Mouse (Mus musculus): Measurements from ENCODE around the gene Tmem238. TPM values are rescaled to one million over a fixed set of nuclear protein-coding genes. Genes with fewer than 3 reads are reported as not detected.
"Not testable (repeated sequence)": the region's sequence is repeated elsewhere in the genome, so short reads cannot be mapped to it uniquely, and the experiment has no call there.

Gene Tmem238
- polyA plus RNA-seq, 1 experiment from 2014 or later = 4.4 TPM

DNA sequence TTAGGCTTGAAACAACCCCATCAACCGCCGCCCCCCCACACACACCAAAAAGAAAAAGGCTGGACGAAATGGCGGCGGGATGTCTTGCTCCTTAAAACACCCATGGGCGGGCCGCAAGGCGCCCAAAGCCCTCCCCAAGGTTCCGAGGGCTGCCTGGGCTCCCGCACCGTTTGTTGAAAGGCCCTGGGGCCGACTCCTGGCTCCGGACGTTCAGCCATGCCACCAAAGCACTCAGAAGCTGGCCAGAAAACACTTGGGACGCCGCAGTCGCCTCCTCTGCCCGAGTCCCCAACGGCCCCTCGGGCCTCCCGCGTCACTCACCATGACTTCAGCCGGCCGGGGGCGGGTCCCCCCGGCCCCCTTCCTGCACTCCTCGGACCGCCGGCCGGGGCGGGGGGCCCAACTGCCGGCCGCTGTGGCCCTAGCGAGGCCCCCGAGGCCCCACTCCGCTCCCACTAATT lies 22.4 kb upstream of the Tmem238 start:
- H3K4me3 ChIP-seq = peak overlapping the region; percentile 100
- peaks cover 45% of the 10 kb centered on the region for H3K36me3 ChIP-seq (replicated peaks)
- H3K4me1 ChIP-seq = peaks cover 37% of the 10 kb centered on the region
- DNase-seq (ENCODE audit: extremely low spot score, low spot score) = peak; percentile 49
- no peaks in the 10 kb centered on the region for H3K9me3 ChIP-seq
- 0% methylated on average over 35 of the region's 36 CpGs for WGBS
- H3K27me3 ChIP-seq (ENCODE audit: poor library complexity, severe bottlenecking) = no peaks in the 10 kb centered on the region
- H3K27ac ChIP-seq = peak overlapping the region; percentile 98

DNA sequence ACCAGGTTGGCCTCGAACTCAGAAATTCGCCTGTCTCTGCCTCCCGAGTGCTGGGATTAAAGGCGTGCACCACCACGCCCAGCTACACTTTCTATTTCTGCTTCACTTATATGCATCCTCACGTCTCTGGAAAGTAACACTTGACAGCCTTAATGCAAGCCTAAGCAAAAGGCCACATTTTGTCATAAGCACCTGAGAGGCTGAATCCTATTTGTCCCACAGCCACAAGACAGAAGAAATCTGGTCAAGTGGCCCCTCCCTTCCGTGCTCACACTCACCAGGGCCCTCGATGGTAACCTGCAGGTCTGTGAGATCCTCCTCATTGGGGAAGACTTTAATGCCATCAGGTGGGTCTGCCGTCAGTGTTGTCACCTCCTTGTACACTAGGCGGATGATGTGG lies 21.7 kb upstream of the Tmem238 start:
- not testable (repeated sequence) for DNase-seq (ENCODE audit: extremely low spot score, low spot score); H3K27me3 ChIP-seq (ENCODE audit: poor library complexity, severe bottlenecking); H3K9me3 ChIP-seq
- Histone ChIP-seq H3K4me3 (peak overlapping the region; percentile 100), H3K36me3 (replicated peaks) (peaks cover 53% of the 10 kb centered on the region), H3K27ac (peak overlapping the region; percentile 98), H3K4me1 (peaks cover 37% of the 10 kb centered on the region)
- WGBS = 47% methylated on average over 10 of the region's 10 CpGs

GRCm38 (mm10) chr7:4806716-4807115 lies 17.3 kb upstream of the Tmem238 start:
- H3K4me3 ChIP-seq = no peak overlapping the region
- no peak for DNase-seq (ENCODE audit: extremely low spot score, low spot score)
- 95% methylated on average over 7 of the region's 7 CpGs for WGBS
- H3K27me3 ChIP-seq (ENCODE audit: poor library complexity, severe bottlenecking) = no peaks in the 10 kb centered on the region
- peaks cover 29% of the 10 kb centered on the region for H3K4me1 ChIP-seq
- H3K36me3 ChIP-seq (replicated peaks) = peaks cover 80% of the 10 kb centered on the region
- no peaks in the 10 kb centered on the region for H3K9me3 ChIP-seq
- H3K27ac ChIP-seq = no peak overlapping the region

- Histone ChIP-seq H3K27ac (no peak overlapping the region), H3K4me1 (no peaks in the 10 kb centered on the region), H3K27me3 (ENCODE audit: poor library complexity, severe bottlenecking) (no peaks in the 10 kb centered on the region), H3K9me3 (no peaks in the 10 kb centered on the region), H3K4me3 (no peak overlapping the region), H3K36me3 (replicated peaks) (peaks cover 52% of the 10 kb centered on the region)
- DNase-seq (ENCODE audit: extremely low spot score, low spot score) = no peak
These were observed 12.8 kb upstream of the Tmem238 start for GRCm38 (mm10) chr7:4802247-4802646.

DNA sequence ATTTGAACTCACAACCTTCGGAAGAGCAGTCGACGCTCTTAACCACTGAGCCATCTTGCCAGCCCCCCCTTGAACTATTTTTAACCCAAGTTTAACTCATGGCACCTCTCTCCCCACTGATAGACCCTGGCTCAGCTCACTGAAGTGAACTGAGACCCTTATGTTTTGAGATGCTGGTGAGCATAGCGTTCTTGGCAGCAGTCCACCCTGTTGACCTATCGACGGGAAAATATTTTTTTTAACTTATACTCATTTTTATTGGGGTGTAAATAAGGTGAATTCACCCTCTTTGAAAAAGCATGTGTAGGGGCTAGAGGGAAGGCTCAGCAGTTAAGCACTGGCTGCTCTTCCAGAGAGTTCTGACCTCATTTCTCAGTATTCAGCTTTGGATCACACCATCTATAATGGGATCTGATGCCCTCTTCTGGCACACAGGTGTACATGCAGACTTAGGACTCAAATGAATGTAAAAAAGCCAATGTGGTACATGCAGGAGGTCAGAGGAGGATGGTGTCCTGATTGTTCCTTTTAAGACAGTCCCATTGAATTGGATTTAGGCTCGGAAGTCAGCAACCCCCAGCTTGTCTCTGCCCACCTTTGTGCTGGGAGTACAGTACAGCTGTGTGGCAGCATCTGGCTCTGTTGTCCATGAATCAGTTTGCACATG lies 6.4 kb upstream of the Tmem238 start:
- DNase-seq (ENCODE audit: extremely low spot score, low spot score) = no peak
- H3K27ac ChIP-seq = no peak overlapping the region
- no peaks in the 10 kb centered on the region for H3K9me3 ChIP-seq
- 76% methylated on average over 7 of the region's 7 CpGs for WGBS
- no peak overlapping the region for H3K4me3 ChIP-seq
- peaks cover 53% of the 10 kb centered on the region for H3K36me3 ChIP-seq (replicated peaks)
- H3K4me1 ChIP-seq = peaks cover 13% of the 10 kb centered on the region
- H3K27me3 ChIP-seq (ENCODE audit: poor library complexity, severe bottlenecking) = peaks cover 6% of the 10 kb centered on the region; the same call in 1 of the 2 replicates

DNA sequence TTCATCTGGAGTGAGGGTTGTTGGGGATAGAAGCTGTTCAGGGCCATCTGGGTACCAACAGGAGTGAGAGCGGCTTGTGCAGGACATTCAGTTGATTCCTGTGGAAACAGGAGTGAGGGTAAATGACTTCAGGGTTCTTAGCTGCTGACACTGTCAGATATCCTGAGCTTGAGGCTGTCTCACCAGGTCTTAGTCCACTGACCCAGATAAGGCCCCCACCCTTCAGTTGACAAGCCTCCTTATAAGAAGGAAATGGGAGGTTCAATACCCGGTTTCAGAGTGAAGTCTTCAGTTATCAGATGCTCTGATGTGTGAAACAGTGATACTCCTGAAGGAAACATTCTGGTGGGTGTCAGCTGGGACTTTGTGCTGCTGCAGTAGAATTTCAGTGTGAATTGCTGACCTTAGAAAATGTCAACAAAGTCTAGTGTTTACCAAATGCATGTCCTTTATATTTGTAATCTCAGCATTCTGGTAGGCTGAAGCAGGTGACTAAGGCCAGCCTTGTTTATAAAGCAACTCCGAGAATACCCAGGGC lies 5.2 kb upstream of the Tmem238 start:
- Histone ChIP-seq H3K36me3 (replicated peaks) (peaks cover 53% of the 10 kb centered on the region), H3K9me3 (no peaks in the 10 kb centered on the region), H3K27ac (no peak overlapping the region), H3K4me3 (peak overlapping the region; percentile 92), H3K4me1 (peaks cover 13% of the 10 kb centered on the region), H3K27me3 (ENCODE audit: poor library complexity, severe bottlenecking) (peaks cover 15% of the 10 kb centered on the region)
- no peak for DNase-seq (ENCODE audit: extremely low spot score, low spot score)
- WGBS = 89% methylated on average over 3 of the region's 3 CpGs

- no peak for DNase-seq (ENCODE audit: extremely low spot score, low spot score)
- 39% methylated on average over 4 of the region's 4 CpGs for WGBS
- Histone ChIP-seq H3K36me3 (replicated peaks) (peaks cover 52% of the 10 kb centered on the region), H3K4me3 (peak overlapping the region; percentile 92), H3K27me3 (ENCODE audit: poor library complexity, severe bottlenecking) (peaks cover 25% of the 10 kb centered on the region), H3K27ac (peak overlapping the region; percentile 98), H3K9me3 (no peaks in the 10 kb centered on the region), H3K4me1 (peaks cover 24% of the 10 kb centered on the region)
These were observed 4.2 kb upstream of the Tmem238 start for GRCm38 (mm10) chr7:4793674-4794073.

GRCm38 (mm10) chr7:4793248-4793647 lies 3.8 kb upstream of the Tmem238 start:
- not testable (repeated sequence) for DNase-seq (ENCODE audit: extremely low spot score, low spot score); H3K9me3 ChIP-seq
- Histone ChIP-seq H3K27me3 (ENCODE audit: poor library complexity, severe bottlenecking) (peaks cover 29% of the 10 kb centered on the region), H3K4me1 (peaks cover 28% of the 10 kb centered on the region), H3K36me3 (replicated peaks) (peaks cover 48% of the 10 kb centered on the region), H3K27ac (peak overlapping the region; percentile 98), H3K4me3 (peak overlapping the region; percentile 92)
- WGBS = 1% methylated on average over 31 of the region's 31 CpGs

- H3K4me1 ChIP-seq = peaks cover 29% of the 10 kb centered on the region
- H3K36me3 ChIP-seq (replicated peaks) = peaks cover 42% of the 10 kb centered on the region
- H3K9me3 ChIP-seq = no peaks in the 10 kb centered on the region
- H3K27me3 ChIP-seq (ENCODE audit: poor library complexity, severe bottlenecking) = peaks cover 36% of the 10 kb centered on the region
- H3K4me3 ChIP-seq = peak within 1 kb of the TSS; percentile 92
- WGBS = 2% methylated on average over 54 of the region's 54 CpGs
- peak; percentile 96 for DNase-seq (ENCODE audit: extremely low spot score, low spot score)
- peak within 1 kb of the TSS; percentile 98 for H3K27ac ChIP-seq
These were observed 3.1 kb upstream of the Tmem238 start, which contains the start of gene Rpl28 for GRCm38 (mm10) chr7:4792278-4793212. Rpl28 (plus strand) TSS chr7:4792874.

- Histone ChIP-seq H3K9me3 (no peaks in the 10 kb centered on the region), H3K27me3 (ENCODE audit: poor library complexity, severe bottlenecking) (peaks cover 50% of the 10 kb centered on the region), H3K4me3 (peak overlapping the region; percentile 67), H3K36me3 (replicated peaks) (peaks cover 5% of the 10 kb centered on the region), H3K4me1 (peaks cover 18% of the 10 kb centered on the region), H3K27ac (peak overlapping the region; percentile 91)
- peak; percentile 76 for DNase-seq (ENCODE audit: extremely low spot score, low spot score)
- WGBS = 3% methylated on average over 63 of the region's 64 CpGs
These were observed 689 bp downstream of the Tmem238 start for GRCm38 (mm10) chr7:4788499-4789435.

DNA sequence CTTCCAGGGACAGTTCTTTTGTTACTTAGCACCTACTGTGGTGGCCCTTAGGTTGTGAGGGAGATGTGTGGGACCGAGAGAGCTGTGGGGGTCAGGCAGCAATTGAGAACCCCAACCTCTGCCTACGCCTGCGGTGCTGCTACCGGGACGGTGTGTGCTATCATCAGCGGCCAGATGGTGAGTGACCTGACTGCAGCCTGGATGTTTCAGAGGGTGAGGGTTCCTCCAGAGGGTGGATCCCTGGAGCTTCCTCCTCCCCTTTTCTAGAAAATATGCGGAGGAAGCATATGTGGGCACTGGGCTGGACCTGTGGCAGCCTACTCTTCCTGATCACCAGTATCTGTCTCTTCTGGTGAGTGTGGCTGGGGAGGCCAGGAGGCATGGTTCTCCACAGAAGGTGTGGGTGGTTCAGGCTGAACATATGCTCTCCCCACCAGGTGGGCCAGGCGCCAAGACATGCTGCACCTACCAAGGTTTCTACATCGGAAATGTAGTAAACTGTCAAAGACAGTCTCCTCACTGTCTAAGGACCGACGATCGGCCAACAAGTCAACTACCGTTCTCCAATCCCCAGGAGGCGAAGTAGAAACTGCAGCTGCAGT lies 5.7 kb downstream of the Tmem238 start:
- Histone ChIP-seq H3K9me3 (no peaks in the 10 kb centered on the region), H3K27me3 (ENCODE audit: poor library complexity, severe bottlenecking) (peaks cover 75% of the 10 kb centered on the region), H3K4me3 (no peak overlapping the region), H3K36me3 (replicated peaks) (no peaks in the 10 kb centered on the region), H3K27ac (no peak overlapping the region), H3K4me1 (peaks cover 22% of the 10 kb centered on the region)
- no peak for DNase-seq (ENCODE audit: extremely low spot score, low spot score)
- 86% methylated on average over 14 of the region's 14 CpGs for WGBS
